Mouse (Mus musculus) brain, embryonic 14.5 days (tissue): ENCODE measurements around the gene Sec24b.

Experiments used
- CTCF ChIP-seq: fragments of 200-500 bp; IDR thresholded peaks from 2 replicates; pipeline ENCODE4 v1.5.1; 2012; ENCODE audit warnings: inconsistent platforms, mild to moderate bottlenecking, moderate library complexity, borderline replicate concordance; ENCODE audit not compliant: insufficient read depth, insufficient read length; ENCODE audit errors: extremely low read depth
- POLR2A ChIP-seq: fragments of 200-500 bp; IDR thresholded peaks from 2 replicates; pipeline ENCODE4 v1.6.1; 2012; ENCODE audit warnings: mild to moderate bottlenecking, inconsistent platforms, borderline replicate concordance; ENCODE audit not compliant: poor library complexity, insufficient read depth, insufficient read length, severe bottlenecking; ENCODE audit errors: extremely low read depth

DNA sequence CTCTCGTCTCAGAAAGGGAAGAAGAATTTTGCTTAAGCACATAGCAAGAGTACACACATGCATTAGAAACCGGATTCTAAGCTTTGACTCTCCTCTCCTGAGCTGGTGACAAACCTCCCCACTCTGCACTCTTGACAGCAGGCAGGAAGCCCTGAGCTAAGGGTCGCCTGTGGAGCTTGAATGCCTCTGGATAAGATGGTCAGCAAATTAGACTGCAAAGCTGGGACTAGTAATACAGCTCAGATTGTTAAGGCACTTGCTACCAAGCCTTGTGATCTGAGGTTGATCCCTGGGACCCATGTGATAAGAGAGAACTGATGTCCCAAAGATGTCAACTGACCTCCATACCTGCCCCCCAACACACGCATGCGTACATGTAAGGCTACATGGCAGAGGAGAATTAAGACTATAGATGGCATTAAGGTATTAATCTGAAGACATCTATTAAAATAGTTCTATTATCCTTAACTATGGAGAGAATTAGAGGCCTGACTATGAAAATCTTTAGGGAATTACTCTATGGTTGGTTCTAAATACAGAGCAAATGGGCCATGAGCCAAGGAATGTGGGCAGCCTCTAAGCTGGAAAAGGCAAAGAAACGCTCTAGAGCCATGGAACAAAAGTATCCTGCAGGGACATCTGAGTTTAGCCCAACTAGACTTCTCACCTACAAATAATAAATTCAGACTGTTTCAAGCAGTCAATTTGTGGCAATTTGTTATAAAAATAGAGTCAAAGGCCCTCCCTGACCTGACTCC is 8.6 kb downstream of the Sec24b start:
- no peak for TF ChIP-seq CTCF
- TF ChIP-seq POLR2A: no peak
